Mouse (Mus musculus): ENCODE data around the gene Cilp2.

The Cilp2 gene

GRCm38 (mm10) chr8:69887289-69888243 lies at the start of gene Cilp2:
Gene Cilp2, minus strand, starts transcription at chr8:69887687.
- no peak for DNase-seq (ENCODE audit: low spot score in 2 of 2)

GRCm38 (mm10) chr8:69936050-69936794 lies 48.7 kb upstream of the Cilp2 start:
- no peak for DNase-seq (ENCODE audit: low spot score in 2 of 2)

- DNase-seq (ENCODE audit: low spot score in 2 of 2), result no peak
Observed at GRCm38 (mm10) chr8:69935431-69935830, 47.9 kb upstream of the Cilp2 start.

DNA sequence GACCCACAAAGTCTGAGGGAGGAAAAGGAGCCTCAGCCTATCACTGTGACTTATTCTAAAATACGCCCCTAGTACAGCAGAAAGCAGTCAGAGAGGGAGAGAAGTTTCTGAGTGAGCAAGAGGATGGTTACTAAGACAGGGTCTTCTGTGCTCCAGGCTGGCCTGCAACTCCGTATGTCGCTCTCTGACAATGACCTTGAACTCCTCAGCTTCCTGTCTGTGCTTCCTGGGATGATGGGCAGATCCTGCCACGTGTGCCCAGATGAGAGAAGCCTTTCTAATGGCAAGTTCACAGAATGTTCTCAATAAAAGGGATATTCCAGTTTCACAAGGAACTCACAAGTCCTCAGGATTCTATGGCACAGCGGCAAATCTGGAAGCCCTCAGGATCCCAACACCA lies 47.1 kb upstream of the Cilp2 start:
- DNase-seq (ENCODE audit: low spot score in 2 of 2), result no peak

- DNase-seq (ENCODE audit: low spot score in 2 of 2), result no peak
Observed at GRCm38 (mm10) chr8:69933811-69934210, 46.3 kb upstream of the Cilp2 start.

- DNase-seq (ENCODE audit: low spot score in 2 of 2), result no peak
Observed at GRCm38 (mm10) chr8:69926901-69927300, 39.4 kb upstream of the Cilp2 start.

- no peak for DNase-seq (ENCODE audit: low spot score in 2 of 2)
Observed at GRCm38 (mm10) chr8:69923986-69924385, 36.5 kb upstream of the Cilp2 start.

GRCm38 (mm10) chr8:69921141-69921540 lies 33.7 kb upstream of the Cilp2 start:
- DNase-seq (ENCODE audit: low spot score in 2 of 2), result no peak

DNA sequence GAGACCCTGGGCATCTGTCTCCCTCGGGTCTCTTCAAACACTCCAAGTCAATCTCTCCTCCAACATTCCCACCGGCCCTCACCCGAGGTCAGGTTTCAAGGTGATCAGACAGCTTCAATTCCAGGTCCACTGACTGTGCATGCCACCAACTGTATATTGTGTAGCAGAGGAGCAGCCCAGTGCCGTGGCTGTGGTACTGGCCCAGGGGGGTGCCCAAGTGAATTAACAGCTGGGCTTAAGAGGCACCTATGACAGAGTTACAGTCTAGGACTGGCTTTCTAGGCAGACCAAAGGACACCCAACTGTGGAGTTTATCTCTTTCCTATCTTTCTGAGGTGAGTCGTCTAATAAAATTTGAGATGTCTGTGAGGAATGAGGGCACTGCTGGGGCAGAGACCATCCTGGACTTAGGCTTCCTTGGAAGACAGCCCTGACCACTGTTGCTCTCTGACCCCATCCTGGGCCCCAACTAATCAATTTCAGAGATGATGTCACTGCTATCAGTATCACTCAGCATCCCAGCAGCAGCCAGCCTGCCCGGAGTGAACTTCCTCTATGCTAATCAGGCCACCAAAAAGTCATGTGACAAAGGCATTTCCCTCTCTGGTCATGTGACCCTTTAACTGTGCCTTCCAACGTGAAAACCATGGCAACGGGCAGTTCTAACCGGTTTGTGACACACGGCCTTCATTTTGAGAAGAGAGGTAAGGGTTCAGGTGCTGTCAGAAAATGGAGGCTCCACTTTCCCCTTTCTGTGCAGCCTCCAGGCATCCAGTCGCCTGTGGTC lies 32.6 kb upstream of the Cilp2 start:
- DNase-seq (ENCODE audit: low spot score in 2 of 2), result peak in 1 of 2 experiments; percentile 40

- DNase-seq (ENCODE audit: low spot score in 2 of 2), result peak; percentile 41 to 78
Observed at GRCm38 (mm10) chr8:69919010-69919409, 31.5 kb upstream of the Cilp2 start.

DNA sequence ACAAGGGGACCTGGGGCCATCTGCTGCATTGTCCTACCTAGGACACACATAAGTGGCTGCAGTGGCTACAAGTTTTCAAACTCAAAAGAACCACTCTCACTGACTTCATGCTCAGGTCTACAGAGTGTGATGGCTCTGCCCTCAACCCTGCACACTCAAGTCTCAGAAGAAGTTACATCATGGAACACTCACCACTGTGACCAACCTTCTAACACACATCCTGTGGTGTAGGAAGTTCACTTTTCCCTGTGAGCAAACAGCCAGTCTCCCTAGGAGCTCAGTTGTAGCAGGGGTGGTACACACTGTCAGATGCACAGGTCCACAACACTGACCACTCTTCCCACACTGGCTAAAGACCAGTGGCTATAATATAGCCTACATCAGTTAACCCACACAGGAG lies 31.0 kb upstream of the Cilp2 start:
- no peak for DNase-seq (ENCODE audit: low spot score in 2 of 2)

- no peak for DNase-seq (ENCODE audit: low spot score in 2 of 2)
Observed at GRCm38 (mm10) chr8:69915748-69916147, 28.3 kb upstream of the Cilp2 start.

GRCm38 (mm10) chr8:69914526-69914925 lies 27.0 kb upstream of the Cilp2 start:
- DNase-seq (ENCODE audit: low spot score in 2 of 2), result no peak

DNA sequence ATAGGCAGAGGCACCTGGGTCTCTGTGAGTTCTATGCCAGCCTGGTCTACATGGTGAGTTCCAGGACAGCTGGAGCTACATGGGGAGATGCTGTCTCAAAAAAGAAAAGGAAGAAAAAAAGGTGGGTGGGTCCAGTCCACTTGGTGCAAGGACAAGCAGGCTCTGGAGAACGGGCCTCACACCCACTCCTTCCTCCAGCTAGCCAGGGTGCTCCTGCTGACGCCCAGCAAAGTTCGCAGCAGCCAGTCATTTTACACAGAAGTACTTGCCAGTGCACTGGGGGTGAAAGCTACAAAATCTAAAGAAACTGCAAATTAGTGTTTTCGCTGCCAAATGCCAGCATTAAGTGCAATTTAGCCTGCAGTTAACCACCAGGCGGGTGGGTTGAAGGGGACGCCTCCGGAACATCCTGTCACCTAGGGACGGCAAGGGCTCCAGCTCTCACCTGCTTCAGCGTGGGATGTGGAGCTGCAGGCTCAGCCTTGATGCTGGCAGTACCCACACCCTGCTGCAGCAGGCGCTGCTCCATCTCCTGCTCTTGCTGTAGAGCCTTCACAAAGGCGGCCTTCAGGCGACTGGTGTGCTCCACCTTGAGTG lies 25.1 kb upstream of the Cilp2 start:
- no peak for DNase-seq (ENCODE audit: low spot score in 2 of 2)

DNA sequence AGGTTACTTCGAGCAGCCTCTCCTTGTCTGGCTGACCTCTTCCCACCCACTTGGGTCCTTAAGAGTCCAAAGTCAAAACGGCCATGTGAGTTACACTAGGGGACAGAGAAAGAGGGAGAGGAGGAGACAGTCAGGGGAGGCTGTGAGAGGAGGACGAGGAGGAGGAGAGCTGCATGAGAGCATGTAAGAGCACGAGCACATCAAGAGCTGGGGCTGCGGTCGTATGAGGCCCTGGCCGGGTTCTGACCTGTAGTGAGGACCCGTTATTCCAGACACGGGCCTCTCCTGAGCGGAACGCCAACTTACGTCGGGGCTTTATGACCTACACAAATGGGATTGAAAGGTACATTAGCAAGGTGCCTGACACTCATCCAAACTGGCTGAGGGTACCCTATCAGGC lies 24.4 kb upstream of the Cilp2 start:
- DNase-seq (ENCODE audit: low spot score in 2 of 2), result no peak

- no peak for DNase-seq (ENCODE audit: low spot score in 2 of 2)
Observed at GRCm38 (mm10) chr8:69907106-69907505, 19.6 kb upstream of the Cilp2 start.

- DNase-seq (ENCODE audit: low spot score in 2 of 2), result no peak
Observed at GRCm38 (mm10) chr8:69906260-69906659, 18.8 kb upstream of the Cilp2 start.

GRCm38 (mm10) chr8:69904096-69904495 lies 16.6 kb upstream of the Cilp2 start:
- no peak for DNase-seq (ENCODE audit: low spot score in 2 of 2)

DNA sequence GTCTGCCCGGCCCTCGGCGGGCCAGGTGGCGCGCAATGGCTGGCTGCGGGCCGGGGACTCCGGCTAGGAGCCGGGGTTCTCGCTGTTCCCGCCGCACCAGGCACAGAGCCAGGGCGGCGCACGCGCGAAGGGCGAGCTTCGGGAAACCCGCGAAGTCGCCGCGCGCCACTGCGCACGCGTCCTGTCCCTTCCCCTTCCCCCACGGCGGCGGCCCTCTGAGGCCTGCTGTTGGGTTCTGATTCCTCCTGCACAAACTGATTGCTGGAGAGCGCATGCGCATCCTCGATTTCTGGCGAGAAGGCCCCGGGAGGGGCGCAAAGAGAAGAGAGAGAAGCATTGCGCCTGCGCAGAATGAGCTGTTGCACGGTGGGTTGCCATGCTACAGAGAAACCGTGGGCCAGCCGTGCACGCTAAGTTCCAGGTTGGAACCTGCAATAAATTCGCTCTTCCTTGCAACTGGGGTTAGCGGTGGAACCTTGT lies 15.6 kb upstream of the Cilp2 start:
- peak; percentile 96 to 98 for DNase-seq (ENCODE audit: low spot score in 2 of 2)

- no peak for DNase-seq (ENCODE audit: low spot score in 2 of 2)
Observed at GRCm38 (mm10) chr8:69902163-69903062, 14.9 kb upstream of the Cilp2 start, which contains the start of the genes Tssk6, Ndufa13 and Yjefn3. Gene Tssk6, plus strand, starts transcription at chr8:69902184. Gene Ndufa13, minus strand, starts transcription at chr8:69902558. Gene Yjefn3, minus strand, starts transcription at chr8:69902712.

Measured in cerebellum, postnatal 4 days (tissue).